Mouse (Mus musculus): ENCODE results near the gene Hs1bp3.

DNA sequence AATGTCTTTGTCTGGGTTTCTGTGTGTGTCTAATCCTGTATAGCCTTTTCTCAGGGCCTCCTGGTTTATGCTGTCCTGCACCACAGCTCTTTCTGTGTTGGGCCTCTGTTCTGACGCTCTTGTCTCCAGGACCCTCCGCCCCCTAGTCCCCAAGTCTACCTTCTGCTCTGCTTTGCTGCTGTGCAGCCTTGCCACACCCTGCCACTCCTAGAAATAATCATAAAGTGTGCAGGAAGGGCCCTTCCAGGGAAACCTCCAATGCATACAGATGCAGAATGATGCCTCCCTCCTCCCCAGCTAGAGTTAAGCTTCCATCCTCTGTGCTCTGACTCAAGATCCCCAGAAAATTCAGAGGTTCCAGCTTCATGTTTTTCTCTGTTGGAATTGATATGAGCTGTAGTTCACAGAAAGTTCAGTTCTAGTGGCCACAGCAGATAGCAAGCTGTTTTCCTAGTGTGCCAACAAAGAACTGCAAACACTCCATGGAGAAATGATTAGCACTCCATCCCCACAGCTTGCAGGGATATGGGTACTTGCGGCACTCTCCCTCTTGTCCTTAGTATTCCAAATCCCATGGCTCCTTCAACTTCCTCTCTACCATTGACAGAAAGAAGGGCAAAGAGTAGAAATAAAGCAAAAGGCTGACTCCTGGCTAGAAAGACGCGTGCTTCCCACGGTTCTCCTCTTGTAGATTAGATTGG is 39.6 kb upstream of the Hs1bp3 start:
- no peak for TF ChIP-seq CTCF (IDR thresholded peaks at IDR 0.05; ENCODE audit: low read depth)
- TF ChIP-seq EP300 (IDR thresholded peaks at IDR 0.05; ENCODE audit: low read depth): no peak
